Mouse (Mus musculus) layer of hippocampus, adult 9-11 months (tissue): Measurements from ENCODE around the gene Rnf182.
A peak's percentile ranks its signal among the peaks of the same experiment; 100 is the strongest.

ENCODE experiments used
- DNase-seq: peaks from one replicate; pipeline ENCODE4 v3.0.0; 2022

Gene Rnf182

DNA sequence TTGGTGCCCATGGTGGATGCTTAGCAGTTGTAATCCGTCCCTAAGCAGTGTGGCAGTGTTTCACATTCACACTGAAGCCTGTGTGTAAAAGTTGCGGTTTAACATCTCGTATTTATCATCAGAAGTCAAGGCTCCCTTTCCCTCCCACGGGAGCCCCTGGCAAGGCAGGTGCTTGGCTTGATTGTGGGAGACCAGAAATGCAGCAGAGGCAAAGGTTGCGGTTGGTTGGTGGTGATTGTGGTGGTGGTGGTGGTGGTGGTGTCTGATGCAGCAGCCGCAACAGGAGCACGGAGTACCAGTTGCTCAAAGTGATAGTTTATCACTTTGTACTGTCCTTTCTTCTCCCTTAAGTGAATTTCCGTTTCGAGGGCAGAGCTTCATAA lies 325 bp upstream of the Rnf182 start:
- DNase-seq = no peak

DNA sequence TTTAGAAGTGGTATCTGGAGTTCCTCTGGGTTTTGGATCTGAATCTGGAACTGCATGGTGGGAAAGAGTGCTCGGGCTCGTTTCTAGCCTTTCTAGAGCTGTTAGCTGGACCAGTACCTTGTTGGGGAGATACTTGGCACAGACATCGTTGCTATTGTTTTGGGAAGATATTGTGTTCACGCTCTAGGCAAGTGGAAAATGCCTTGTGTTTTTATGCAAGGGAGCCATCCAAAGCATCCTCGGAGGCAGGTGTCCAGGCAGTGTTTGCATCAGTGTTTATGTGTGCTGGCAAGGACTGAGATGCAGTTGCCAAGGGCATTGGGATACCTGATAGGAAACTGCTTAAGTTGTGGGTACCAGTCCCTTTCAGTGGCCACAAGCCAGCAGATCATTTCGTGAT lies 1.0 kb downstream of the Rnf182 start:
- no peak for DNase-seq

- DNase-seq = no peak
Observed at GRCm38 (mm10) chr13:43619550-43620175, 4.2 kb downstream of the Rnf182 start.

DNA sequence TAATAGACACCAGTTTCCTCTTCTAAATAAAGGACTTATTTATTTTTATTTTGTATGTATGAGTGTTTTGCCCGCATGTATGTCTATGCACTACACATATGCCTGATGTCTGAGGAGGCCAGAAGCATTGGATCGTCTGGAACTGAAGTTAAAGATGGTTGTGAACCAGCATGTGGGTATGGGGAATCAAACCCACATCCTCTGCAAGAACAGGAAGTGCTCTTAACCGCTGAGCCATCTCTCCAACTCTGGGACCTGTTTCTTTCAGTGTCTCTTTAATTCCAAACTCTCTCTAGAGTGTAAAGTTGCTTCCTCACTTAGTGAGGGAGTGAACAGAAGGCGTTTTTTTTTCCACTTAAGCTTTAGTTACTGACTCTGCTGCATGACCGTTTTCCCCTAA lies 12.4 kb downstream of the Rnf182 start:
- no peak for DNase-seq

DNA sequence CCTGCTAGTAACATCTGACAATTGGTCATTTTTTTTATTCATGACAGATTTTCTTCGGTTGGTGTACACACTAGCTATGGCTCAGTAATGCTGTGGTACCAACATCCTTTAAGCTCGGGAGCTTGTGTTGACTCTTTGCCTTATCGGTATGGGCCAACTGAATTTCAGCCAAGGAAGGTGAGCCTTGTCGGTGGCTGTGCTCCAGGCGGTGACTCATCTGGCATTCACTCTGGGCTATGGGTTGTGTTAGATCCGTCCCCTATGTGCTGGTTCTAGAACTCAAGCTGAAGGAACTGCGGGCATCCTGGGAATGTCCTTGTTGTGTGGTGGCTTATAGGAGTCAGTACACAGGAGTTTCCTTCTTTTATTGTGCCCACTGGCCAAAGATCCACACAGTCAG lies 14.3 kb downstream of the Rnf182 start:
- DNase-seq = no peak

GRCm38 (mm10) chr13:43631266-43631665 lies 15.8 kb downstream of the Rnf182 start:
- DNase-seq = no peak

GRCm38 (mm10) chr13:43633024-43633423 lies 17.5 kb downstream of the Rnf182 start:
- no peak for DNase-seq

DNA sequence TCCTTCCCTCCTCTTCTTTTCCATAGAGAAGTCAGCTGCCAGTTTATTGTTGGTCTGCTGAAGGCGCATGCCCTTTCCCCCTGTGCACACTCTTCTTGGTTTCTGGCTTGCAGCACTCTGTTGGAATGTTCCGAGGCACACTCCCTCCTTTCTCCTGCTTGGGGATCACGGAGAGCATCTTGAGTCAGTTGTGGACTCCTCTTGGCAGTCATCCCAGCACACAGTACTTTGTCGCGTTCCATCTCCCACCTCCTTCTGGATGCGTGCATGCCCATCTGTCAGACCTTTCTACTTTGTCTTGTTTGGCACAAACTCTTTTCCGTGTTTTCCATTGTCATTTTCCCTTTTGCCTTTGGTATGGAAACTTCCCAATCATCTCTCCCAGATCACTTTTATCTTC lies 22.2 kb downstream of the Rnf182 start:
- DNase-seq = peak; percentile 74

DNA sequence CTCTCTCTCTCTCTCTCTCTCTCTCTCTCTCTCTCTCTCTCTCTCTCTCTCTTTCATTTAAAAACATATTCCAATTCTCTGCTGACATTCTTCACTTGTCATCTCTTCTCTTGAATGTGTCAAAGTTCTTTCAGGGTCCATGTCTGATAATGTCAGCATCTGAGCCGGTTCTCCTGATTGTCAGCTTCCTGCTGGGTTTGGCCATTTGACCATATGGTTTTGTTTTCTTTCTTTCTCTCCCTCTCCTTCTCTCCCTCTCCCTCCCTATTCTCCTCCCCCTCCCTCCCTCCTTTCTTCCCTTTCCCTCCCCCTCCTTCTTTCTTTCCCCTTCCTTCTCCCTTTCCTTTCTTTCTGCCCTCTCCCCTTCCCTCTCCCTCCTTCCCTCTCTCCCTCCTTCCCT lies 29.5 kb downstream of the Rnf182 start:
- DNase-seq = no peak

DNA sequence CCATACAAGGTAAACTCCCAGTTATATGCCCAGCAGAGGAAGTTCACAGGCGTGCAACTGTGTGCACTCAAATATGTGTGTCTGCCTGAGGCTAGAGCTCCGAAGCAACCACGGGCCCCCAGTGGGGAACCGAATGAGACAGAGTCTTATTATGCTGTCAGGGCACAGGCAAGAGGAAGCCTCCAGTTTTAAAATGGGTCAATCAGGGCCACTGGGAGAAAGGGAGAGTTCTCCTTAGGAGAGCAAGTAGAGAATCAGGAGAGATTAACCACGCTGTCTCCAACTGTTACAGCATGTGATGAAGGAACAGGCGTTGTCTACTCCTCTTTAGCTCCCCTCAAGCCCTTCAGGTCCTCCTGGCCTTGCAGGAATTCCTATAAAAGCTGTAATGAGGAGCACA lies 33.0 kb downstream of the Rnf182 start:
- DNase-seq = no peak

DNA sequence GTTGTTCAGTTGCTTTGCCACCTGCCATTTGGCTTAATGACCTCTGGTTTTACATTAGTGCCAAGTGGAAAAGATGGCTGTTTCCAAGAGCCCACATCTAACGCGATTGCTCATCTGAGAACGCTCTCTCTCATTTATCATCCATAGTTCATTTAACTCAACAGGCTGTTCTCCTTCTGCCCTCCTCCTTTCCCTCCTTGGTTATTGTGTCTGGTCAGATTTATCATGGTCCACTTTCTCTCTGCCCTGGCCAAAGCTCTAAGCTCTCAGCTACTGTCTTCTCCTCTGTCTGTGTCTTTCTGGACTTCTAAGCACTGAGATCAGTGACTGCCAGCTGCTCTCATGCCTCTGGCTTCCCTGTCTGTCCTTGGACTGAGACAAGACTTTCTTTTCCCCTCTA lies 35.8 kb downstream of the Rnf182 start:
- DNase-seq = no peak

DNA sequence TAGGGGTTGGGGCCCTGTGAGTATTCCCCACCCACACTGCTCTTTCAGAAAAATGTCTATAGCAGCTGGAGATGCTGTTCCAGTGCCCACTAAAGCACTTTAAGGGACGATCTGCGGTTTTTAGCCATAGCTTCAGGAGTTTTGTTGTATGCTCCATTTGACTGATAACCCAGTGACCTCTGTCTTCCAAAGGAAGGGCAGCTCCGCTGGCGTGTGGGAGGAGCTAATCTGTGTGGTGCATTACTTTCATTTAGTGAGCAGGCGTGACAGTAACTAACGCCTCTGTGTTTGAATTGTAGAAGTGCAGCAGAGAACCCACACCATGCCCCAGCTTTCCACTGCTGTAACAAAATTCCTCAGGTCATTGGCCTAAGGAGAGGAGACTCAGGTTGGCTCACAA lies 38.6 kb downstream of the Rnf182 start:
- no peak for DNase-seq

DNA sequence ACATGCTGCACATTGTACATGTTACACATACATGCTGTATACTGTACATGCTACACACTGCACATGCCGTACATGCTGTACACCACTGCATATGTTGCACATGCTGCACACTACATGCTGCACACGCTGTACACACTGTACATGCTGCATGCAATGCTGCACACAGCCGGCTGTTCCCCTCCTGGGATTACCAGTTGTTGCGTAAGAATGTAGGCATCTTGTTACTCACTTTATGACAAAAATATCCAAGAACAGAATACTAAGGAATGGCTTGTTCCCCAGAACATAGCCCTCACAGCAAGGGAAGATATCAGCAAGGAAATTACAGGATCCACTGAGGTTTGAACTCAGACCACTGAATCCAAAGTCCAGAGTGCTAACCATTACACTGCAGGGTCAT lies 47.7 kb downstream of the Rnf182 start:
- DNase-seq = no peak

GRCm38 (mm10) chr13:43666130-43666529 lies 50.6 kb downstream of the Rnf182 start:
- no peak for DNase-seq

DNA sequence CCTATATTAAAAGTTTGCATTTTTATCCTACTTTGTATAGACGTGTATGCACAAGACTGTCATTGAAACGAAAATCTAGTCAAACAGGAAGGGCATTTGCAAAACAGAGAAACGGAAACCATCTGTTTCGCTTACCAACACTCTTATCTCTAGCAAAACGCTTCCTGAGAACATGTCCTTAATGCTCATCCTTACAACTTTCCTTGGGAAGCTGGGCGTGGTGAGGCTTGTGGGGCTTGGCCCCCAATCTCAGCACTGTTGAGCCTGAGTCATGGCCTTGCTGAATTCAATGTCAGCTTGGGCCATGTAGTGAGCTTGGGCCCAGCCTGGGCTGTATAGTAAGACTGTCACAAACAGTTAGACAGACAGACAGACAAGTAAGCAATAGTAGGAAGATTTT lies 51.4 kb downstream of the Rnf182 start:
- no peak for DNase-seq

- DNase-seq = no peak
Observed at GRCm38 (mm10) chr13:43677159-43677882, 61.8 kb downstream of the Rnf182 start.

DNA sequence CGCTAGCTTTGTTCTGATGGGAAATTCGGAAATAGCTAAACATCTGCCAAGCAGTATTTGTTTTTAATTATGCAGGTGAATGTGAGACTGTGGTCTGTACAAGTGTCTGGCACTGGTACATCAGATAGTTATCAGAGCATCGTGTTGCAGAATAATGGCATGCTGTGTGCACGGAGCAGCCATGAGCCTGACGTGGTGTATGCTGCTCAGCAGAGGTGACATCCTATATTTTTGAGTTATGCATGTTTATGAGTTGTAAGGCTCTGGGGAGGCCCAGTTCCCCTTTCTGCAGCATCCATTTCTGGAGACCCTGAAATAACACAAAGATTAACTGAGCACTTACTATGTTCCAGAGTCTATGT lies 62.4 kb downstream of the Rnf182 start:
- no peak for DNase-seq

DNA sequence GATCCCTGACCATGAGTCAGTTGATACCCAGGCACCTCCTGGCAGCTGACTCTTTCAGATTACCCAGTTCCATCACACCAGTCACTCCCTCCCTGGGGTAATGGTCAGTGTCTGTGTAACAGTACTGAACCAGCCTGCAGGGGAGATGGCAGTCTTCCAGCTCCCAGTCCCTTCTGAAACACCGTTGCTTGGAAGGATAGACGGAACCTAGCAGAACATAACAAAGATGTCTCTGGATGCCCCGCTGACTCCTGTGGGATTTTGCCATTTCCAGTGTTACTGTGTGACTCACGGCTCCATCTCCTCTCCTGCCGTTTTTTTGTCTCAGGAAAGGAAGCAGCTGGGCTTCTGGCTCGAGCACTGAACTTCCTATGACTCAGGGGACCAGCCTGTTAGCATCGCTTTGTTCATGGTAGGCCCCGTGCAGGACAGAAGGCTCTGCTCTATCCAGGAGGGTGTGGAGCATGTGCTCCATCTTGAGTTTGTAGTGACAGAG lies 69.0 kb downstream of the Rnf182 start:
- DNase-seq = peak; percentile 78

DNA sequence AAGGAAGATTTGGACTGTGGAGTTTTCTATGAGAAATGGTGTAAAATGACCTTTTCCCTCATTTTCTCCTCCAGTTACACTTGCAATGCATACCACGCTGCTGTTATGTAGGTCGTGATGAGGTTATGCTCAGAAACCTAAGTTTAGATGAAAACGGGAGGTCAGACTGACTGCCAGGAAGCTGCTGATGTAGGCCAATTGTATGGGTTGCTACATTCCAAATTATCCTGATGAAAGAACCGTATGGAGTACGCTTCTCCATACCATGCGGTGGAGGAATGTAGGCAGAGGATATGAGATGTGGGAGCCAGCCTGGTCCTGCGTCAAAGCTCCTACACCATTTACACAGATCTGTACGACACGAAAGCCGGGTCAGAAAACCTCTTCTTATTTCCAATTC lies 72.6 kb downstream of the Rnf182 start:
- no peak for DNase-seq

DNA sequence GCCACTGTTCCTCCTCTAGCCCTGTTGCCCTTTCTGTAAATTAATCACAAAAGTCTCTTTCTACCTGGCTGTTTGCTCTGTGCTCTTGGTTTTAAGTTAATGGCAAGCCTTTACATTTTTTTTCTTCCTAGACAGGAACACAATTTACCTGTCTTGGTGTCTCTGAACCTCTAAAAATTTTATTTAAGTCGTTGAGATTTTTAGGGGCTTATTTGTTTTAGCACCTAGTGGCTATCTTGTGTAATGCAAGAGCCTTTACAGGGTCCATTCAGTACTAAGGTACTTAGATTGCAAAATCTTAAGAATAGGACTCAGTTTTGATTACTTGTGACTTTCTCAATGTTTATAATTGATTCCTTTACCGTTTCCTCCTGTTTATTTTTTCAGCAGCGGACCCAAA lies 76.2 kb downstream of the Rnf182 start:
- no peak for DNase-seq

GRCm38 (mm10) chr13:43695521-43695920 lies 80.0 kb downstream of the Rnf182 start:
- DNase-seq = no peak

GRCm38 (mm10) chr13:43696011-43696410 lies 80.5 kb downstream of the Rnf182 start:
- no peak for DNase-seq

DNA sequence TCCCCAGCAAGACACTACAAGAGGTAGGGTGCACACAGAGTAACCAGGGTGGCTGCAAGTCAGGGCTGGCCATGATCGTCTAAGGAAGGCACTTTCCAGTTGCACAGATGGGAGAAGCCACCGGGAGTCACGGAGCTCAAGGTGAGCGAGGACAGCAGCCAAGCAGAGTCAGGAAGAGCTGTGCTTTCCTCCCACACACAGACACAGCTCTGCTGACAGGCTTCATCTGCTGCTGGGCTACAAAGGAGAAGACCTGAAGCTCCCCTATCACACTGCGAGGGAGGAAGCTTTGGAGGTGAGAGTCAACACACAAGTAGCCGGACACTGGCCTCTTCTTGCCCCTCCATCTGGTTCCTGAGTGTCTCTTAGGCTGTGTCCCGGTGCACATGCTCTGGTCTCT lies 83.0 kb downstream of the Rnf182 start:
- DNase-seq = peak; percentile 32

GRCm38 (mm10) chr13:43703471-43703870 lies 88.0 kb downstream of the Rnf182 start:
- DNase-seq = no peak

DNA sequence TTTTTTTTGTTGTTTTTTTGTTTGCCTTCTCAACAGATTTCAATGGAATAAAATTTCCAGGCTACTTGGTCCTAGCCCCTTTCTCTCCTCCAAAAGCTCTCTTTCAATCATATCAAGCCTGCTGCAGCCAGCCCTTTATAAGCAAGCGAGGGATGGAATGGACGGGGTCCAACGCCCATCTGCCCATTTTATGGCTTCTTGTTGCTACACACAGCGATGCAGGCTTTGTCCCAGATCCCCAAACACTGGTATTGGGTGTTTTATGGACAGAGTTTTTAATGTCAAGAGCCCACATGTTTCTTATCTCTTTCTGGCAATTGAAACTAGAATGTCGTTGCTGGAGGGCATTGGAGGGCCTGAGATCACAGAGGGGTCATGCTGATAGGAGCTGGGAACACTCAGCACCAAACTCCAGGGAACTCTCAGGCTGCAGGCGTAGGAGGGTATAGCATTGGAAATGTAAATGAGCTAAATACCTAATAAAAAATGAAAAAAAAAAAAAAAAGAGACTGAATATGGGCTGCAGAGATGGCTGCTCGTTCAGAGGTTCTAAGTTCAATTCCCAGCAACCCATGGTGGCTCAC lies 89.1 kb downstream of the Rnf182 start:
- no peak for DNase-seq
